Mouse (Mus musculus): ENCODE measurements around the gene Fam168a. TPM values are rescaled to one million over a fixed set of nuclear protein-coding genes. Genes with fewer than 3 reads are reported as not detected.
A peak's percentile ranks its signal among the peaks of the same experiment; 100 is the strongest.

The Fam168a gene
- polyA plus RNA-seq, 1 experiment from 2014 or later, result 80.0 TPM

DNA sequence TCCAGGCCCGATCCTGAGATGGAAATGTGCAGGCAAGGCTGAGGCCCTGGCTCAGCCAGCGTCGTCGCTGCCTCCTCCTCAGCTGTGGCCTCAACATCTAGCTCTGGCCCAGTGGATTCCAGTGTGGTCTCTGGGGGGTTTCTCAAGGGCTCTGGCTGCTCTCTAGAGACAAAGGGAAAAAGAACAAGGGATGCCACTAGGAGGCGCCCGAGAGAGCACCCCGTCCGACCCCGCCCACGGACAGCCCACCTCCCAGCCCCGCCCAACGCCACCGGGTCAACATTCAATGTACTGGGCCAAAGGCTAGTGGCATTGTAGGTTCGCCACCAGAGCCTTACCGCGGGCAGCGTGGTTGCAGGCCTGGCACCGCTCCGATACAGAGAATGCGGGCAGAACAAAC is 173.2 kb downstream of the Fam168a start:
- no peaks in the 10 kb centered on the region for H3K27me3 ChIP-seq
- H3K27ac ChIP-seq, result no peak overlapping the region
- H3K4me2 ChIP-seq, result peak overlapping the region; percentile 20
- H3K9me3 ChIP-seq (replicated peaks), result no peaks in the 10 kb centered on the region
- 11% methylated on average over 20 of the region's 20 CpGs for WGBS
- ATAC-seq, result peak; percentile 37; the same call in 1 of the 2 replicates
- H3K4me3 ChIP-seq, result no peak overlapping the region
- 0 out of 2 replicates have a peak overlapping the region, but pooled peaks have one; percentile 27 for H3K9ac ChIP-seq
- peaks cover 89% of the 10 kb centered on the region for H3K36me3 ChIP-seq (ENCODE audit: poor library complexity, severe bottlenecking)
- H3K4me1 ChIP-seq, result peaks cover 4% of the 10 kb centered on the region; the same call in 1 of the 2 replicates

DNA sequence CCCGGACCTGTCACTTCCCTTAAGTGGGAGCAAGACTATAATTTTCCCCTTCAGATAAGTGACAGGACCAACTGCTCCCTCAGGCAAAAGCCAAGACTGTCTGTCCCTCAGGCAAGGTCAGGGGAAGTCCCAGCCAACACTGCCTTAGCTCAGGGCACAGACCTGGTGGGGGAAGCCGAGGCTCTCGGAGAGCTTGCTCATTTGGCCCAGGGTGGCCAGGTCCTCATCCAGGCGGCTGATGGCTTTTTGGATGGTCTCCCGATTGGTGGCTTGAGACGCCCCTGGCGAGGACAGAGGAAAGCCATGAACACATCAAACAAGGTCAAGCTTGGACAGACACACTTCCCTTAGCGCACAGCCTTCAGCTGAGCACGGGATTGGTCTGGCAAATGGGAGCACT is 175.1 kb downstream of the Fam168a start:
- no peak overlapping the region for H3K27ac ChIP-seq
- H3K27me3 ChIP-seq, result no peaks in the 10 kb centered on the region
- H3K36me3 ChIP-seq (ENCODE audit: poor library complexity, severe bottlenecking), result peaks cover 90% of the 10 kb centered on the region
- 95% methylated on average over 9 of the region's 9 CpGs for WGBS
- no peak for ATAC-seq
- no peak overlapping the region for H3K4me3 ChIP-seq
- H3K4me2 ChIP-seq, result no peak overlapping the region
- H3K4me1 ChIP-seq, result peaks cover 4% of the 10 kb centered on the region; the same call in 1 of the 2 replicates
- no peak overlapping the region for H3K9ac ChIP-seq
- no peaks in the 10 kb centered on the region for H3K9me3 ChIP-seq (replicated peaks)

GRCm38 (mm10) chr7:100881950-100882349 is 175.5 kb downstream of the Fam168a start:
- peaks cover 4% of the 10 kb centered on the region; the same call in 1 of the 2 replicates for H3K4me1 ChIP-seq
- H3K27ac ChIP-seq, result no peak overlapping the region
- H3K36me3 ChIP-seq (ENCODE audit: poor library complexity, severe bottlenecking), result peaks cover 85% of the 10 kb centered on the region
- no peaks in the 10 kb centered on the region for H3K9me3 ChIP-seq (replicated peaks)
- H3K27me3 ChIP-seq, result no peaks in the 10 kb centered on the region
- H3K9ac ChIP-seq, result no peak overlapping the region
- 96% methylated on average over 4 of the region's 4 CpGs for WGBS
- no peak for ATAC-seq
- H3K4me3 ChIP-seq, result no peak overlapping the region
- H3K4me2 ChIP-seq, result no peak overlapping the region

- no peak overlapping the region for H3K4me3 ChIP-seq
- WGBS, result 91% methylated on average over 4 of the region's 4 CpGs
Observed at GRCm38 (mm10) chr7:100884460-100884859, 178.0 kb downstream of the Fam168a start.

GRCm38 (mm10) chr7:100886535-100886934 is 180.1 kb downstream of the Fam168a start:
- 32% methylated on average over 3 of the region's 3 CpGs for WGBS

More at GRCm38 (mm10) chr7:100884460-100884859, 178.0 kb downstream of the Fam168a start:
- H3K9ac ChIP-seq, result no peak overlapping the region
- no peak for ATAC-seq
- H3K9me3 ChIP-seq (replicated peaks), result no peaks in the 10 kb centered on the region
- H3K27me3 ChIP-seq, result no peaks in the 10 kb centered on the region
- peaks cover 69% of the 10 kb centered on the region for H3K36me3 ChIP-seq (ENCODE audit: poor library complexity, severe bottlenecking)
- peaks cover 4% of the 10 kb centered on the region; the same call in 1 of the 2 replicates for H3K4me1 ChIP-seq
- H3K4me2 ChIP-seq, result no peak overlapping the region
- H3K27ac ChIP-seq, result no peak overlapping the region

More at GRCm38 (mm10) chr7:100886535-100886934, 180.1 kb downstream of the Fam168a start:
- Histone ChIP-seq H3K27me3 (no peaks in the 10 kb centered on the region), H3K27ac (no peak overlapping the region), H3K4me3 (no peak overlapping the region), H3K36me3 (ENCODE audit: poor library complexity, severe bottlenecking) (peaks cover 59% of the 10 kb centered on the region), H3K9me3 (replicated peaks) (no peaks in the 10 kb centered on the region), H3K9ac (no peak overlapping the region), H3K4me2 (no peak overlapping the region), H3K4me1 (no peaks in the 10 kb centered on the region)
- ATAC-seq, result peak; percentile 34; the same call in 1 of the 2 replicates

Small RNAs within 50 kb of the gene (microRNA-seq; reads per million reads assigned to microRNA genes)
- gene Mir3102, result 51.5 reads per million, percentile 41 among the genes with 10 or more reads in this experiment

Other genes with a start within 250 kb of the Fam168a start
- not detected in 2 replicates for gene Ucp3, start 233.6 kb upstream of the Fam168a start, polyA plus RNA-seq (2015; fragmentation: Nextera tagmentation; extraction: Ambion mirVana)
- 43.9 and 46.0 TPM in 2 replicates for gene Ucp2, start 213.3 kb upstream of the Fam168a start, polyA plus RNA-seq (2015; fragmentation: Nextera tagmentation; extraction: Ambion mirVana)
- gene Dnajb13, start 191.7 kb upstream of the Fam168a start, polyA plus RNA-seq (2015; fragmentation: Nextera tagmentation; extraction: Ambion mirVana), result 2.1 and 3.7 TPM in 2 replicates
- gene Coa4, start 169.6 kb upstream of the Fam168a start, polyA plus RNA-seq (2015; fragmentation: Nextera tagmentation; extraction: Ambion mirVana), result 17.0 TPM in 2 replicates
- 147 and 152 TPM in 2 replicates for gene Rab6a, start 99.2 kb upstream of the Fam168a start, polyA plus RNA-seq (2015; fragmentation: Nextera tagmentation; extraction: Ambion mirVana)
- gene Mrpl48, start 98.3 kb upstream of the Fam168a start, polyA plus RNA-seq (2015; fragmentation: Nextera tagmentation; extraction: Ambion mirVana), result 67.6 and 69.9 TPM in 2 replicates
- gene Plekhb1, start 44.2 kb upstream of the Fam168a start, polyA plus RNA-seq (2015; fragmentation: Nextera tagmentation; extraction: Ambion mirVana), result 3.5 and 3.9 TPM in 2 replicates
- gene Relt, start 156.8 kb downstream of the Fam168a start, polyA plus RNA-seq (2015; fragmentation: Nextera tagmentation; extraction: Ambion mirVana), result 2.4 and 3.1 TPM in 2 replicates
- gene Arhgef17, start 225.5 kb downstream of the Fam168a start, polyA plus RNA-seq (2015; fragmentation: Nextera tagmentation; extraction: Ambion mirVana), result 4.4 and 4.7 TPM in 2 replicates